Mouse (Mus musculus) lung, embryonic 14.5 days (tissue): Measurements from ENCODE around the gene Hacl1. TPM values are rescaled to one million over a fixed set of nuclear protein-coding genes. Genes with fewer than 3 reads are reported as not detected.

ENCODE experiments used
- ATAC-seq: fragments of 200-750 bp; cut with Nextera tagmentation; 2 replicates; pipeline ENCODE4 v1.8.0; 2017; ENCODE audit warnings: mild to moderate bottlenecking, moderate TSS enrichment, moderate library complexity; ENCODE audit not compliant: insufficient read depth
- DNase-seq: peaks from one replicate; pipeline ENCODE4 v3.0.0-alpha.2; 2015
- H3K27ac ChIP-seq: fragments of 300-500 bp; sonication (generic); 2 replicates; pipeline ENCODE4 v1.5.1; 2014; ENCODE audit warnings: low read depth, mild to moderate bottlenecking, moderate library complexity
- H3K27me3 ChIP-seq: fragments of 300-500 bp; sonication (generic); 2 replicates; pipeline ENCODE4 v1.6.1; 2014; ENCODE audit warnings: low read length, control low read depth; ENCODE audit not compliant: insufficient read depth
- H3K36me3 ChIP-seq: fragments of 300-500 bp; sonication (generic); 2 replicates; pipeline ENCODE4 v1.6.1; 2014; ENCODE audit warnings: control low read depth; ENCODE audit not compliant: insufficient read depth
- H3K4me1 ChIP-seq: fragments of 300-500 bp; sonication (generic); 2 replicates; pipeline ENCODE4 v1.6.1; 2014; ENCODE audit warnings: antibody characterized with exemption, control low read depth; ENCODE audit not compliant: insufficient read depth
- H3K4me2 ChIP-seq: fragments of 300-500 bp; sonication (generic); 2 replicates; pipeline ENCODE4 v1.6.1; 2014; ENCODE audit warnings: mild to moderate bottlenecking
- H3K4me3 ChIP-seq: fragments of 300-500 bp; sonication (generic); 2 replicates; pipeline ENCODE4 v1.5.1; 2014; ENCODE audit warnings: low read depth, low read length
- H3K9ac ChIP-seq: fragments of 300-500 bp; sonication (generic); 2 replicates; pipeline ENCODE4 v1.6.1; 2014
- H3K9me3 ChIP-seq: fragments of 300-500 bp; sonication (generic); 2 replicates; pipeline ENCODE4 v1.6.1; 2016; ENCODE audit warnings: low read depth, low read length, control low read depth
- CTCF ChIP-seq: IDR thresholded peaks from 2 replicates; pipeline ENCODE4 v1.5.1; 2016; ENCODE audit warnings: antibody characterized with exemption, low read depth
- WGBS: fragments of 180-500 bp; shearing (Covaris S2); extraction: QIAGEN DNeasy Blood & Tissue Kit; methylation state at CpG from one replicate; pipeline ENCODE4 v1.1.7; 2014; 5-methylcytosine and 5-hydroxymethylcytosine counted together
- polyA plus RNA-seq: library from polyadenylated mRNA; unstranded; fragments of >200 nt; fragmentation: Nextera tagmentation; extraction: Ambion mirVana; gene quantifications from 2 replicates; pipeline ENCODE4 v1.2.1, GENCODE M21; 2014

Hacl1 gene
- polyA plus RNA-seq, 1 experiment from 2014 or later, result 10.4 TPM

- no peak overlapping the region for H3K27ac ChIP-seq
- H3K36me3 ChIP-seq, result peaks cover 9% of the 10 kb centered on the region; the same call in 1 of the 2 replicates
- no peak overlapping the region for H3K9ac ChIP-seq
- DNase-seq (no peak), ATAC-seq (no peak)
- TF ChIP-seq CTCF, result no peak
- no peak overlapping the region for H3K4me2 ChIP-seq
- no peaks in the 10 kb centered on the region for H3K27me3 ChIP-seq
- H3K4me3 ChIP-seq, result no peak overlapping the region
- H3K4me1 ChIP-seq, result peaks cover 30% of the 10 kb centered on the region
- 91% methylated on average over 28 of the region's 28 CpGs for whole genome bisulfite sequencing
- H3K9me3 ChIP-seq, result no peaks in the 10 kb centered on the region
Measured at GRCm38 (mm10) chr14:31666931-31667705, 26.0 kb upstream of the Hacl1 start.

- peaks cover 30% of the 10 kb centered on the region for H3K4me1 ChIP-seq
- no peak for ATAC-seq
- no peak overlapping the region for H3K4me2 ChIP-seq
- no peaks in the 10 kb centered on the region for H3K27me3 ChIP-seq
- no peak overlapping the region for H3K9ac ChIP-seq
- TF ChIP-seq CTCF, result no peak
- H3K4me3 ChIP-seq, result no peak overlapping the region
- no peaks in the 10 kb centered on the region for H3K9me3 ChIP-seq
- 69% methylated on average over 4 of the region's 4 CpGs for WGBS
- DNase-seq, result no peak
- peaks cover 9% of the 10 kb centered on the region; the same call in 1 of the 2 replicates for H3K36me3 ChIP-seq
- H3K27ac ChIP-seq, result no peak overlapping the region
Measured at GRCm38 (mm10) chr14:31665566-31665940, 24.5 kb upstream of the Hacl1 start.

- no peak for ATAC-seq
- Histone ChIP-seq H3K4me3 (no peak overlapping the region), H3K9me3 (no peaks in the 10 kb centered on the region), H3K4me1 (peaks cover 30% of the 10 kb centered on the region), H3K27me3 (no peaks in the 10 kb centered on the region), H3K4me2 (no peak overlapping the region), H3K36me3 (peaks cover 9% of the 10 kb centered on the region; the same call in 1 of the 2 replicates), H3K9ac (no peak overlapping the region), H3K27ac (peak overlapping the region; percentile 16; the same call in 1 of the 2 replicates)
- 45% methylated on average over 12 of the region's 12 CpGs for WGBS
- no peak for DNase-seq
- no peak for TF ChIP-seq CTCF
Measured at GRCm38 (mm10) chr14:31664903-31665565, 23.9 kb upstream of the Hacl1 start.

GRCm38 (mm10) chr14:31664100-31664902 is 23.2 kb upstream of the Hacl1 start:
- 48% methylated on average over 18 of the region's 18 CpGs for WGBS

GRCm38 (mm10) chr14:31663376-31664099 is 22.5 kb upstream of the Hacl1 start:
- Histone ChIP-seq H3K27ac (peak overlapping the region; percentile 98), H3K9ac (no peak overlapping the region), H3K36me3 (peaks cover 9% of the 10 kb centered on the region; the same call in 1 of the 2 replicates), H3K27me3 (no peaks in the 10 kb centered on the region), H3K4me1 (peaks cover 33% of the 10 kb centered on the region), H3K4me3 (no peak overlapping the region), H3K9me3 (no peaks in the 10 kb centered on the region), H3K4me2 (no peak overlapping the region)
- ATAC-seq (no peak), DNase-seq (no peak)
- no peak for TF ChIP-seq CTCF
- WGBS, result 86% methylated on average over 13 of the region's 13 CpGs

More at GRCm38 (mm10) chr14:31664100-31664902, 23.2 kb upstream of the Hacl1 start:
- Histone ChIP-seq H3K36me3 (peaks cover 9% of the 10 kb centered on the region; the same call in 1 of the 2 replicates), H3K27me3 (no peaks in the 10 kb centered on the region), H3K4me3 (no peak overlapping the region), H3K4me1 (peaks cover 31% of the 10 kb centered on the region), H3K9ac (no peak overlapping the region), H3K27ac (peak overlapping the region; percentile 16; the same call in 1 of the 2 replicates), H3K4me2 (no peak overlapping the region), H3K9me3 (no peaks in the 10 kb centered on the region)
- DNase-seq, result peak; percentile 64
- TF ChIP-seq CTCF, result no peak
- ATAC-seq, result no peak

GRCm38 (mm10) chr14:31662555-31663211 is 21.6 kb upstream of the Hacl1 start:
- H3K4me2 ChIP-seq, result peak overlapping the region; percentile 75
- no peak; the same call in 1 of the 2 replicates for TF ChIP-seq CTCF
- peaks cover 33% of the 10 kb centered on the region for H3K4me1 ChIP-seq
- H3K9me3 ChIP-seq, result no peaks in the 10 kb centered on the region
- ATAC-seq (peak; percentile 64), DNase-seq (peak; percentile 84)
- H3K27me3 ChIP-seq, result no peaks in the 10 kb centered on the region
- H3K4me3 ChIP-seq, result peak overlapping the region; percentile 35
- H3K9ac ChIP-seq, result peak overlapping the region; percentile 58
- 27% methylated on average over 9 of the region's 9 CpGs for WGBS
- H3K27ac ChIP-seq, result peak overlapping the region; percentile 98
- peaks cover 9% of the 10 kb centered on the region; the same call in 1 of the 2 replicates for H3K36me3 ChIP-seq
